In genomic region chr12:24686696-24687346, GRCm38 (mm10) we compare ENCODE assay signal across 22 mouse cellular contexts. TPM values are rescaled to one million over a fixed set of nuclear protein-coding genes. Genes with fewer than 3 reads are reported as not detected.
DNase-seq lines count a peak whose midpoint lies in the region; ATAC-seq lines count a peak whose summit lies in the region.
"Had no signal": no experiment of that assay in that cellular context is flagged by ENCODE, and none has a peak within 500 bp of the region (broad histone marks: within the 10 kb centered on the region; RNA-seq: fewer than 3 reads in every experiment).

No protein-coding gene starts in this region.

- peak overlapping the region; percentile 5; the same call in 1 of the 2 replicates for H3K27ac ChIP-seq in intestine, embryonic 14.5 days (ENCODE audit: low read depth)
- peak overlapping the region; percentile 96 for H3K27ac ChIP-seq in kidney, embryonic 16.5 days (ENCODE audit: low read length)
- peak overlapping the region; percentile 71 for H3K27ac ChIP-seq in liver, embryonic 15.5 days (replicated peaks)
- H3K27ac ChIP-seq: embryonic facial prominence, embryonic 12.5 days; forebrain, embryonic 15.5 days; heart, embryonic 10.5 days; hindbrain, embryonic 10.5 days; hindbrain, postnatal 0 days; limb, embryonic 12.5 days; midbrain, embryonic 13.5 days; neural tube, embryonic 13.5 days had no signal

- H3K4me1 ChIP-seq in intestine, embryonic 14.5 days (replicated peaks; ENCODE audit: control insufficient read depth, insufficient read depth, low read length): no peaks in the 10 kb centered on the region; the same call in none of the 2 replicates
- peaks cover 27% of the 10 kb centered on the region for H3K4me1 ChIP-seq in kidney, embryonic 16.5 days (ENCODE audit: insufficient read depth, low read length)
- H3K4me1 ChIP-seq in liver, embryonic 15.5 days (replicated peaks): peaks cover 25% of the 10 kb centered on the region
- H3K4me1 ChIP-seq: neural tube, embryonic 13.5 days had no signal

- no peak overlapping the region for H3K4me3 ChIP-seq in intestine, embryonic 14.5 days (ENCODE audit: low read depth, low read length)
- no peak overlapping the region for H3K4me3 ChIP-seq in kidney, embryonic 16.5 days (ENCODE audit: low read length)
- H3K4me3 ChIP-seq in liver, embryonic 15.5 days (replicated peaks): no peak overlapping the region
- H3K4me3 ChIP-seq: embryonic facial prominence, embryonic 12.5 days; erythroblast, embryonic 14.5 days; forebrain, embryonic 15.5 days; heart, embryonic 10.5 days; hindbrain, embryonic 10.5 days; limb, embryonic 12.5 days; midbrain, embryonic 13.5 days; neural tube, embryonic 13.5 days had no signal

- H3K4me2 ChIP-seq in intestine, embryonic 14.5 days (ENCODE audit: low read length): no peak overlapping the region
- H3K4me2 ChIP-seq in kidney, embryonic 16.5 days (replicated peaks; ENCODE audit: low read depth, low read length): no peak overlapping the region
- peak overlapping the region; percentile 34; the same call in 1 of the 2 replicates for H3K4me2 ChIP-seq in liver, embryonic 15.5 days
- H3K4me2 ChIP-seq: embryonic facial prominence, embryonic 12.5 days; forebrain, embryonic 15.5 days; limb, embryonic 12.5 days; midbrain, embryonic 13.5 days; neural tube, embryonic 13.5 days had no signal

- no peak overlapping the region for H3K9ac ChIP-seq in intestine, embryonic 14.5 days (ENCODE audit: low read length)
- H3K9ac ChIP-seq in kidney, embryonic 16.5 days (replicated peaks; ENCODE audit: low read length): no peak overlapping the region
- no peak overlapping the region for H3K9ac ChIP-seq in liver, embryonic 15.5 days
- H3K9ac ChIP-seq: embryonic facial prominence, embryonic 12.5 days; forebrain, embryonic 15.5 days; limb, embryonic 12.5 days; midbrain, embryonic 13.5 days; neural tube, embryonic 13.5 days had no signal

- 66% methylated on average over 11 of the region's 11 CpGs for whole genome bisulfite sequencing in intestine, embryonic 14.5 days
- 60% methylated on average over 11 of the region's 11 CpGs for WGBS in kidney, embryonic 16.5 days
- WGBS in liver, embryonic 15.5 days (ENCODE audit: insufficient replicate concordance): 59% methylated on average over 11 of the region's 11 CpGs

- peaks cover 6% of the 10 kb centered on the region for H3K27me3 ChIP-seq in intestine, embryonic 14.5 days (replicated peaks; ENCODE audit: control insufficient read depth, insufficient read depth, low read length)
- H3K27me3 ChIP-seq in kidney, embryonic 16.5 days (ENCODE audit: insufficient read depth, low read length): peaks cover 6% of the 10 kb centered on the region; the same call in 1 of the 2 replicates
- H3K27me3 ChIP-seq in liver, embryonic 15.5 days: peaks cover 39% of the 10 kb centered on the region

- H3K9me3 ChIP-seq in intestine, embryonic 14.5 days (ENCODE audit: control insufficient read depth, low read length): no peaks in the 10 kb centered on the region
- no peaks in the 10 kb centered on the region for H3K9me3 ChIP-seq in kidney, embryonic 16.5 days (ENCODE audit: low read length)
- no peaks in the 10 kb centered on the region for H3K9me3 ChIP-seq in liver, embryonic 15.5 days (replicated peaks)
- H3K9me3 ChIP-seq: embryonic facial prominence, embryonic 12.5 days; forebrain, embryonic 15.5 days; G1E; heart, embryonic 10.5 days; hindbrain, embryonic 10.5 days; limb, embryonic 12.5 days; midbrain, embryonic 13.5 days; neural tube, embryonic 13.5 days had no signal

- no peak for ATAC-seq in intestine, embryonic 14.5 days (replicated peaks; ENCODE audit: low FRiP score, low TSS enrichment, low read depth)
- ATAC-seq in kidney, embryonic 16.5 days (ENCODE audit: low FRiP score, low TSS enrichment): no peak; the same call in 1 of the 2 replicates
- peak; percentile 56 for ATAC-seq in liver, embryonic 15.5 days (ENCODE audit: insufficient read depth)
- ATAC-seq: forebrain, embryonic 15.5 days; hindbrain, postnatal 0 days; midbrain, embryonic 13.5 days had no signal

- intact Hi-C loops in left cerebral cortex, postnatal 14 days (cut with DNase I): no loop called here

- peak; percentile 52 for DNase-seq in kidney, adult 18-20 months
- DNase-seq in kidney, postnatal 14 days: no peak
- no peak for DNase-seq in intestine, embryonic 14.5 days (ENCODE audit: low spot score)
- DNase-seq in adrenal gland, postnatal 25 days: no peak
- no peak for DNase-seq in left cerebral cortex, postnatal 14 days (ENCODE audit: low spot score in 2 of 2)
- DNase-seq: cerebellum, adult 9-10 months; lung, postnatal 10 days; right cerebral cortex, adult 18-20 months; thymus, postnatal 25 days had no signal

- H3K36me3 ChIP-seq in intestine, embryonic 14.5 days (ENCODE audit: control insufficient read depth, insufficient read depth, low read length): no peaks in the 10 kb centered on the region
- H3K36me3 ChIP-seq in kidney, embryonic 16.5 days (ENCODE audit: insufficient read depth, low read length): no peaks in the 10 kb centered on the region
- no peaks in the 10 kb centered on the region for H3K36me3 ChIP-seq in liver, embryonic 15.5 days (replicated peaks)
- H3K36me3 ChIP-seq: embryonic facial prominence, embryonic 12.5 days; forebrain, embryonic 15.5 days; G1E; heart, embryonic 10.5 days; hindbrain, embryonic 10.5 days; limb, embryonic 12.5 days; midbrain, embryonic 13.5 days; neural tube, embryonic 13.5 days had no signal

RNA-seq across cellular contexts. Expression of gene Cys1, which starts 5.2 kb away (rescaled TPM):
- polyA plus RNA-seq in intestine, embryonic 14.5 days (2014; fragmentation: Nextera tagmentation; extraction: Ambion mirVana): 2.1 and 2.6 TPM in 2 replicates
- 11.1 and 13.2 TPM in 2 replicates for polyA plus RNA-seq in kidney, embryonic 16.5 days (2015; fragmentation: Nextera tagmentation; extraction: Ambion mirVana)
- 0.61 and 0.76 TPM in 2 replicates for polyA plus RNA-seq in liver, embryonic 15.5 days (2015; fragmentation: Nextera tagmentation; extraction: Ambion mirVana)
- 2.5 and 5.0 TPM in 2 replicates for total RNA-seq in adrenal gland, postnatal 25 days (2021)
- total RNA-seq in left cerebral cortex, postnatal 14 days (2021): 1 to 10 TPM; 9.9 to 10.0 TPM
- total RNA-seq: G1E; megakaryocyte, adult 5-6 weeks had no signal
- polyA plus RNA-seq: erythroblast, embryonic 14.5 days; G1E had no signal

RNA-seq across cellular contexts. Expression of gene Rrm2, which starts 21.2 kb away (rescaled TPM):
- 160 and 162 TPM in 2 replicates for polyA plus RNA-seq in intestine, embryonic 14.5 days (2014; fragmentation: Nextera tagmentation; extraction: Ambion mirVana)
- 215 and 225 TPM in 2 replicates for polyA plus RNA-seq in kidney, embryonic 16.5 days (2015; fragmentation: Nextera tagmentation; extraction: Ambion mirVana)
- 444 and 469 TPM in 2 replicates for polyA plus RNA-seq in liver, embryonic 15.5 days (2015; fragmentation: Nextera tagmentation; extraction: Ambion mirVana)
- total RNA-seq in adrenal gland, postnatal 25 days (2021): 26.7 and 30.0 TPM in 2 replicates
- 1 to 10 TPM; 4.9 to 5.2 TPM for total RNA-seq in left cerebral cortex, postnatal 14 days (2021)

RNA-seq across cellular contexts. Expression of gene Klf11, which starts 35.7 kb away (rescaled TPM):
- polyA plus RNA-seq in intestine, embryonic 14.5 days (2014; fragmentation: Nextera tagmentation; extraction: Ambion mirVana): 12.5 and 15.2 TPM in 2 replicates
- polyA plus RNA-seq in kidney, embryonic 16.5 days (2015; fragmentation: Nextera tagmentation; extraction: Ambion mirVana): 15.6 and 17.0 TPM in 2 replicates
- polyA plus RNA-seq in liver, embryonic 15.5 days (2015; fragmentation: Nextera tagmentation; extraction: Ambion mirVana): 9.3 and 10.2 TPM in 2 replicates
- total RNA-seq in adrenal gland, postnatal 25 days (2021): 9.8 and 14.8 TPM in 2 replicates
- 1 to 10 TPM; 5.3 to 6.7 TPM for total RNA-seq in left cerebral cortex, postnatal 14 days (2021)

Comparison
In these comparisons a context has a peak if more than half of its experiments do, and no peak if none do; other contexts are left out.
1. H3K27ac ChIP-seq: peak in every context shown above with its lines; median percentile 96 in kidney, embryonic 16.5 days; 71 in liver, embryonic 15.5 days; 5 in intestine, embryonic 14.5 days.